Mouse (Mus musculus): ENCODE data around the gene Slfn9.

DNA sequence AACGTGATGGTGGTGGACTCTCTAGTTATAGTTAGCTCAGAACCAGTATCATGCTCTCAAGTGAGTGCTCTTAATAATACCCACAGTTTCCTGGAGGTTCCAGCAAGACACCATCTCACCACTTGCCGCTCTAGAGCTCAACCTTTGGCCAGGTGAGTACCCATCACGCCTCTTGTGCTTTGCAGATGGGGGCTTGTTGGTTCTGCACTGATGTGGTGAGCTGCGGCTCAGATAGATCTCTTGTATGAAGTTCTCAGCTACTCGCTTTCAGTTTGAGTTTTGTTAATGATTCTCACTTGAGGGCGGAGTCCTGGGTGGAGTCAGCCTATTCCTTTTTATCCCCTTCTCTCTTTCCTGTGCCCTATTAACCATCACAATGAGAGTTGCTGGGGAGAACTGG, 37.0 kb downstream of the Slfn9 start:
- TF ChIP-seq POLR2A (IDR thresholded peaks at IDR 0.05; ENCODE audit: low read depth, low read length) (no peak), JUN (IDR thresholded peaks at IDR 0.05; ENCODE audit: insufficient read depth, low read depth, low read length) (no peak), CTCF (conservative IDR thresholded peaks at IDR 0.05 in 1 of 2, IDR thresholded peaks at IDR 0.05 in 1 of 2; ENCODE audit: low read depth in 2 of 2, low read length in 2 of 2) (no peak), PAX5 (IDR thresholded peaks at IDR 0.05; ENCODE audit: low read length) (no peak), EP300 (IDR thresholded peaks at IDR 0.05; ENCODE audit: low read length) (no peak), ZKSCAN1 (IDR thresholded peaks at IDR 0.05; ENCODE audit: borderline replicate concordance, low read depth, low read length) (no peak), ELF1 (IDR thresholded peaks at IDR 0.05; ENCODE audit: low read depth, low read length) (no peak), MAX (IDR thresholded peaks at IDR 0.05; ENCODE audit: low read length) (no peak), CHD2 (IDR thresholded peaks at IDR 0.05; ENCODE audit: low read length) (no peak), USF1 (IDR thresholded peaks at IDR 0.05; ENCODE audit: low read depth, low read length) (no peak), IRF4 (IDR thresholded peaks at IDR 0.05; ENCODE audit: low read depth, low read length) (no peak), BHLHE40 (IDR thresholded peaks at IDR 0.05; ENCODE audit: low read depth, low read length) (no peak), GABPA (IDR thresholded peaks at IDR 0.05; ENCODE audit: insufficient replicate concordance, low read depth, low read length) (no peak), RCOR1 (conservative IDR thresholded peaks at IDR 0.05; ENCODE audit: low read depth, low read length) (no peak)

All from CH12.LX (cell line).